Mouse (Mus musculus) erythroblast, embryonic 14.5 days (primary cell): Measurements from ENCODE around the gene Mertk.

ENCODE experiments used
- GATA1 ChIP-seq: IDR thresholded peaks from 2 replicates; pipeline ENCODE4 v1.6.1; 2012; ENCODE audit warnings: low read length, inconsistent platforms, mixed read lengths
- TAL1 ChIP-seq: IDR thresholded peaks from 3 replicates; pipeline ENCODE4 v1.6.1; 2012; ENCODE audit warnings: low read length, inconsistent platforms, mixed read lengths

GRCm38 (mm10) chr2:128692771-128693170 lies 6.0 kb upstream of the Mertk start:
- TF ChIP-seq GATA1, result no peak
- no peak for TF ChIP-seq TAL1
